Mouse (Mus musculus): ENCODE measurements around the gene Isoc2a.

DNA sequence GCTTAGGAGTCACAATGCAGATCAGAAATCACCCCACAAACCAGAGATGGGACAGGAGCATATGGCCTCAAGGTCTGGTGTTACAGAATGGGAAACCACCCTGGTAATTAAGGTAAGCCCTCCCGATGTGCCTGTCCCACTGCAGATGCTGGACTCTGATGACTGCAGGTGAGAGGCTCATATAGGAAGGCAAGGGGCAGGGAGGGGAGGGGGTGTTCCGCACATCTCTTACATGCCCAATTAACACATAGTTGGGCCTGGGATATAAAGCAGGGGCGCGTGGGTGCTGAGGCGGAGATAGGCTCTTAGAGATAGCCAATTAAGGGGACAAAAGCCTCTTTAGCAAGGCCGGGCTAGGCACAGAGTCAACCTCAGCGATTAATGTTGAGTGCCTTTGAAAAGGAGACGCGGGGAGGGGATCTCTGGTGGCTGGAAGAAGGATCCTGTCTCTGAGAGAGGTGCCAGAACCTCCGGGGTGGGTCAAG, 29.6 kb downstream of the Isoc2a start, which contains the start of gene Gm36210:
- TF ChIP-seq POLR2A (IDR thresholded peaks at IDR 0.05; ENCODE audit: low read depth, low read length) (no peak), CTCF (IDR thresholded peaks at IDR 0.05; ENCODE audit: extremely low read depth, insufficient read depth, insufficient read length, insufficient replicate concordance) (no peak)

Measured in spleen, adult 2 months (tissue).